Mouse (Mus musculus) C2C12 (cell line): ENCODE measurements around the gene Sh2d3c. TPM values are rescaled to one million over a fixed set of nuclear protein-coding genes. Genes with fewer than 3 reads are reported as not detected.

Source experiments
- H3K27me3 ChIP-seq: one replicate; pipeline ENCODE4 v1.6.1; 2011; ENCODE audit not compliant: control insufficient read depth, insufficient read depth, insufficient read length
- H3K36me3 ChIP-seq: one replicate; pipeline ENCODE4 v1.6.1; 2011; ENCODE audit not compliant: control insufficient read depth, insufficient read depth
- H3K4me3 ChIP-seq: one replicate; pipeline ENCODE4 v1.5.1; 2011; ENCODE audit warnings: mild to moderate bottlenecking, control low read depth; ENCODE audit not compliant: poor library complexity, insufficient read depth, severe bottlenecking
- H3K79me2 ChIP-seq: one replicate; pipeline ENCODE4 v1.6.1; 2011; ENCODE audit not compliant: control insufficient read depth, insufficient read depth
- H3K79me3 ChIP-seq: one replicate; pipeline ENCODE4 v1.6.1; 2011; ENCODE audit warnings: low read depth, control low read depth
- H3ac ChIP-seq: one replicate; pipeline ENCODE3; 2011; ENCODE audit warnings: low read depth; ENCODE audit not compliant: control insufficient read depth, insufficient read length
- CEBPB ChIP-seq: IDR thresholded peaks from one replicate; pipeline ENCODE4 v1.6.1; 2011; ENCODE audit warnings: low read depth, mild to moderate bottlenecking, control low read depth, moderate library complexity
- CTCF ChIP-seq: IDR thresholded peaks from one replicate; pipeline ENCODE4 v1.5.1; 2011; ENCODE audit not compliant: control insufficient read depth, insufficient read depth, insufficient read length
- FOSL1 ChIP-seq: IDR thresholded peaks from one replicate; pipeline ENCODE4 v1.8.0; 2011; ENCODE audit warnings: mild to moderate bottlenecking, low read length; ENCODE audit not compliant: poor library complexity, insufficient read depth, severe bottlenecking
- MAX ChIP-seq: IDR thresholded peaks from one replicate; pipeline ENCODE4 v1.6.1; 2011; ENCODE audit warnings: mild to moderate bottlenecking, control low read depth
- MYOD1 ChIP-seq: IDR thresholded peaks from one replicate; pipeline ENCODE4 v1.6.1; 2011; ENCODE audit warnings: low read depth; ENCODE audit not compliant: control insufficient read depth, insufficient read length
- MYOG ChIP-seq: IDR thresholded peaks from one replicate; pipeline ENCODE4 v1.6.1; 2011; ENCODE audit not compliant: control insufficient read depth, insufficient read length; ENCODE audit errors: extremely low read depth
- USF1 ChIP-seq: IDR thresholded peaks from one replicate; pipeline ENCODE4 v1.6.1; 2011; ENCODE audit warnings: low read depth, mild to moderate bottlenecking, control low read depth, moderate library complexity
- microRNA-seq: library from miRNA; unstranded; fragments of <30 nt; microRNA quantifications from one replicate; pipeline ENCODE4, GENCODE M21; 2019; ENCODE audit warnings: borderline microRNAs expressed
- polyA plus RNA-seq: library from polyadenylated mRNA; unstranded; fragments of >200 nt; fragmentation: generic; extraction: Trizol; gene quantifications from one replicate; pipeline ENCODE4 v1.2.1, GENCODE M21; 2012; ENCODE audit warnings: missing spikeins

Gene Sh2d3c
- polyA plus RNA-seq, 1 experiment = 0.50 TPM

DNA sequence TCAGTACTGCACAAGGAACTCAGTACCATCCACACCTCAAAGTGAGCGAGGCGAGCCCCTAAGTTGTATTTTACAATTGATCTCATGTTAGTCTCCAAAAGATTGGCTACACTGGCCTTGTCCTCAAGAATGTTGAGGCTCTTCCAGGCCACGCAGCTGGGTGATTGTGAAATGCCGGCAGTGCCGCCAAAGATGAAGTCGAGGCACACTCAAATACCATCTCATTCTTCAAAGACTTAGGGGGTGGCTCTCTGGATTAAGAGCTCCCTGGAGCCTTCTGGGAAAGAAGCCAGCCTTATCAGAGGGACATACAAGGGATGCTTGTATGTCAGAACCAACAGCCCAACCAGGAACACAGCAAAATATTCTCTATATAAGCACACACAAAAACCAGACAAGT is 70.4 kb downstream of the Sh2d3c start:
- no peaks in the 10 kb centered on the region for H3K27me3 ChIP-seq
- no peak overlapping the region for H3K4me3 ChIP-seq
- H3K36me3 ChIP-seq = peaks cover 20% of the 10 kb centered on the region
- no peak overlapping the region for H3ac ChIP-seq
- H3K79me3 ChIP-seq = no peaks in the 10 kb centered on the region
- H3K79me2 ChIP-seq = no peaks in the 10 kb centered on the region
- TF ChIP-seq USF1 = no peak
- TF ChIP-seq CEBPB = peak; percentile 17

GRCm38 (mm10) chr2:32795748-32796418 is 75.0 kb downstream of the Sh2d3c start:
- Histone ChIP-seq H3K36me3 (peaks cover 54% of the 10 kb centered on the region), H3ac (no peak overlapping the region), H3K79me2 (no peaks in the 10 kb centered on the region), H3K27me3 (no peaks in the 10 kb centered on the region), H3K4me3 (no peak overlapping the region), H3K79me3 (no peaks in the 10 kb centered on the region)
- TF ChIP-seq MYOG = no peak
- no peak for TF ChIP-seq CTCF
- TF ChIP-seq MYOD1 = no peak
- no peak for TF ChIP-seq USF1
- no peak for TF ChIP-seq FOSL1
- TF ChIP-seq CEBPB = no peak
- TF ChIP-seq MAX = no peak

GRCm38 (mm10) chr2:32798251-32798962 is 77.6 kb downstream of the Sh2d3c start:
- TF ChIP-seq MYOD1 (no peak), MAX (no peak), USF1 (no peak), MYOG (no peak), CTCF (no peak)
- Histone ChIP-seq H3K4me3 (no peak overlapping the region), H3ac (no peak overlapping the region), H3K27me3 (no peaks in the 10 kb centered on the region), H3K79me3 (no peaks in the 10 kb centered on the region), H3K79me2 (no peaks in the 10 kb centered on the region), H3K36me3 (peaks cover 56% of the 10 kb centered on the region)

Small RNA genes within 50 kb of the gene (microRNA-seq; reads per million reads assigned to microRNA genes)
- gene Gm47291 (not detected), gene Mir2861 (not detected), gene Mir3960 (not detected), gene Mir8093 (0.28 reads per million)

Other genes with a start within 250 kb of the Sh2d3c start
- gene Fam102a, start 185.7 kb upstream of the Sh2d3c start, polyA plus RNA-seq = 2.4 TPM
- gene Dpm2, start 150.2 kb upstream of the Sh2d3c start, polyA plus RNA-seq = 73.7 TPM
- 0.05 TPM for gene Pip5kl1, start 146.3 kb upstream of the Sh2d3c start, polyA plus RNA-seq
- gene 9430097D07Rik, start 145.4 kb upstream of the Sh2d3c start, polyA plus RNA-seq = 0.04 TPM
- 82.3 TPM for gene St6galnac4, start 134.0 kb upstream of the Sh2d3c start, polyA plus RNA-seq
- gene St6galnac6, start 121.3 kb upstream of the Sh2d3c start, polyA plus RNA-seq = 59.1 TPM
- 184 TPM for gene Ak1, start 99.3 kb upstream of the Sh2d3c start, polyA plus RNA-seq
- gene Eng, start 74.5 kb upstream of the Sh2d3c start, polyA plus RNA-seq = 1.1 TPM
- 26.7 TPM for gene Fpgs, start 16.9 kb upstream of the Sh2d3c start, polyA plus RNA-seq
- gene Cdk9, start 8.0 kb upstream of the Sh2d3c start, polyA plus RNA-seq = 112 TPM
- not detected for gene 6330409D20Rik, start 20.0 kb downstream of the Sh2d3c start, polyA plus RNA-seq
- gene Tor2a, start 36.2 kb downstream of the Sh2d3c start, polyA plus RNA-seq = 35.7 TPM
- gene Ttc16, start 54.6 kb downstream of the Sh2d3c start, polyA plus RNA-seq = 0.14 TPM
- gene Ptrh1, start 54.7 kb downstream of the Sh2d3c start, polyA plus RNA-seq = 83.9 TPM
- gene Cfap157, start 63.4 kb downstream of the Sh2d3c start, polyA plus RNA-seq = 0.81 TPM
- 28.7 TPM for gene Stxbp1, start 126.2 kb downstream of the Sh2d3c start, polyA plus RNA-seq
- gene Fam129b, start 155.1 kb downstream of the Sh2d3c start, polyA plus RNA-seq = 294 TPM
- gene Rpl12, start 240.5 kb downstream of the Sh2d3c start, polyA plus RNA-seq = 3,677 TPM
- gene Lrsam1, start 240.6 kb downstream of the Sh2d3c start, polyA plus RNA-seq = 10.3 TPM